Mouse (Mus musculus) liver, adult 2 months (tissue): ENCODE data around the gene Serpina5. TPM values are rescaled to one million over a fixed set of nuclear protein-coding genes. Genes with fewer than 3 reads are reported as not detected.

ENCODE experiments used
- DNase-seq: peaks from one replicate; pipeline ENCODE4 v3.0.0-alpha.2; 2011; ENCODE audit warnings: low read depth, low spot score; ENCODE audit errors: extremely low read depth
- H3K27ac ChIP-seq: fragments of 200-500 bp; replicated peaks from 2 replicates; pipeline ENCODE4 v1.5.1; 2012; ENCODE audit warnings: low read depth, mild to moderate bottlenecking, control low read depth, inconsistent platforms, low read length; ENCODE audit not compliant: insufficient read depth
- H3K27me3 ChIP-seq: fragments of 200-500 bp; 2 replicates; pipeline ENCODE4 v1.6.1; 2012; ENCODE audit warnings: mild to moderate bottlenecking, moderate library complexity, low read length, inconsistent platforms; ENCODE audit not compliant: control insufficient read depth, insufficient read depth
- H3K36me3 ChIP-seq: fragments of 200-500 bp; 2 replicates; pipeline ENCODE4 v1.6.1; 2012; ENCODE audit warnings: low read length, inconsistent platforms; ENCODE audit not compliant: control insufficient read depth, insufficient read depth
- H3K4me1 ChIP-seq: fragments of 200-500 bp; 2 replicates; pipeline ENCODE4 v1.6.1; 2011; ENCODE audit warnings: low read length; ENCODE audit not compliant: control insufficient read depth, insufficient read depth
- H3K4me3 ChIP-seq: fragments of 200-500 bp; 2 replicates; pipeline ENCODE4 v1.5.1; 2011; ENCODE audit warnings: low read depth, mild to moderate bottlenecking, control low read depth, low read length, moderate library complexity; ENCODE audit not compliant: insufficient read depth
- H3K79me2 ChIP-seq: fragments of 200-500 bp; 2 replicates; pipeline ENCODE4 v1.6.1; 2012; ENCODE audit warnings: inconsistent platforms, mild to moderate bottlenecking, low read length, moderate library complexity; ENCODE audit not compliant: control insufficient read depth, insufficient read depth
- H3K9ac ChIP-seq: fragments of 200-500 bp; 2 replicates; pipeline ENCODE4 v1.6.1; 2012; ENCODE audit warnings: low read depth, mild to moderate bottlenecking, control low read depth, inconsistent platforms, low read length
- CTCF ChIP-seq: fragments of 200-500 bp; IDR thresholded peaks from 2 replicates; pipeline ENCODE4 v1.5.1; 2011; ENCODE audit warnings: low read depth, low read length, control low read depth
- POLR2A ChIP-seq: fragments of 200-500 bp; IDR thresholded peaks from 2 replicates; pipeline ENCODE4 v1.6.1; 2011; ENCODE audit warnings: low read length, control low read depth; ENCODE audit not compliant: insufficient read depth; ENCODE audit errors: extremely low read depth
- WGBS: fragments of 180-500 bp; shearing (Covaris S2); methylation state at CpG from one replicate; pipeline ENCODE4 v1.1.7; 2018; 5-methylcytosine and 5-hydroxymethylcytosine counted together
- polyA plus RNA-seq: library from polyadenylated mRNA; depleted of rRNA; stranded (reverse); fragments of >200 nt; gene quantifications from 2 replicates; pipeline ENCODE4 v1.2.3, GENCODE M21; 2012; rRNA removed
- total RNA-seq: library from RNA; depleted of rRNA; stranded (reverse); fragments of >200 nt; gene quantifications from 2 replicates; pipeline ENCODE4 v1.2.3, GENCODE M21; 2014; rRNA removed

Serpina5 gene
- total and polyA plus RNA-seq, 2 experiments: 0.04 TPM; not detected in 1

DNA sequence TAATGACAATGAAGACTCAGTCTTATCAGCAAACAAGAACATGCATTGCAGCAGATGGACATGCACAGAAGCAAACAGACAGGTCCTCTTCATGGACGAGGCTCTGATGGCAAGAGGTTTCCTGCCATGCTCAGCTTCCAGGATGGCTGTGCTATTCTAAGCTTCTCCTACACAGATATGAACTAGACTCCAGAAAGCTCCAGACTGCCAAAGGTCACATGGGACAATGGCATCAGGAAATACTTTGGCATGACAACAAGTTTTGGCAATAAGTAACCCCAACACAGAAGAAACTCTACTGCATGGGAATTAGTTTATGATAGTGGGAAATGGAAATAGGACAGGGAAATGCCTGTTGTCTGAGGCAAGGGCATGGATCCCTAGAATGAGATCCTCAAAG is 42.4 kb downstream of the Serpina5 start:
- no peak overlapping the region for H3K27ac ChIP-seq

DNA sequence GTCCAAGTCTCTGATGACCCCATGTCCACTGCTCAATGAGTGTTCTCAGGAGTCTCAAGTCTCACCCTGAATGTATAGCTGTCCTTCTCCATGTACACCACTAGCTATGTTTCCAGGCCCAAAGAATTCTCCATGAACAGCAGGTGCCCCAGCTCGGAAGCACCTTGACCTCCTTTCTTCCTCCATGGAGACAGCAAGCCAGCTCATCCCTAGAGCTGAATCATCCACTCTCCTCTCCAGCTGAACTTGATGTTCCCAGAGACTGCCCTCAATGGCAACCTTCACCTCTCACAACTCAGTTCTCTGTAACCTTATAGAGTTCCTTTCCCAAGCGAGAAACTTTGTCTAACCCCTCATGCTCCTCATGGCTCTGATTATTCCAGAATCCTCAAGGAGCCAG is 44.7 kb downstream of the Serpina5 start:
- TF ChIP-seq POLR2A (no peak), CTCF (no peak)
- 94% methylated on average over 2 of the region's 2 CpGs for WGBS
- peaks cover 2% of the 10 kb centered on the region; the same call in 1 of the 2 replicates for H3K4me1 ChIP-seq
- no peaks in the 10 kb centered on the region for H3K27me3 ChIP-seq
- H3K36me3 ChIP-seq: no peaks in the 10 kb centered on the region
- H3K4me3 ChIP-seq: no peak overlapping the region
- no peak overlapping the region for H3K27ac ChIP-seq
- H3K9ac ChIP-seq: no peak overlapping the region
- DNase-seq: no peak
- no peaks in the 10 kb centered on the region for H3K79me2 ChIP-seq

More for the DNA sequence above, 42.4 kb downstream of the Serpina5 start:
- Histone ChIP-seq H3K4me3 (no peak overlapping the region), H3K27me3 (no peaks in the 10 kb centered on the region), H3K36me3 (no peaks in the 10 kb centered on the region), H3K9ac (no peak overlapping the region), H3K4me1 (peaks cover 2% of the 10 kb centered on the region; the same call in 1 of the 2 replicates), H3K79me2 (no peaks in the 10 kb centered on the region)
- DNase-seq: peak; percentile 72
- WGBS: 53% methylated on average over 1 of the region's 1 CpGs
- TF ChIP-seq POLR2A: no peak

DNA sequence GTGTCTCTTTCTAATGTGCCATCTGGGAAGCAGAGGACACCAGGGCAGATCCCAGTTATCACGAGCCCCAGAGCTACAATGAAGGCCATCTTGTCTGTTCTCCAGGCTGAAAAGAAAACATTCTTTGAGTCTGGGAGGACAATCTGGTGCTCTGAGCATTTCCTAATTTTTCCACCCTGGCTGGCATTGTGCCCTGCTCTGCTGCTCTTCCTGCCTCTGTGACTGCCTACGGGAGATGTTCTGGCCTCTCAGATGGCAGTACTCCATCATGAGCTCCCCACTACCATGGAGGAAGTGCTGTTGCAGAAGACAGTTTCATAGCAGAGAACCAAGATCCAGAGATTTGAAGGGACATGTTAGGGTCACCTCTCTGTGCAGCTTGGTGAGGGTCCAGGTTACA is 51.1 kb downstream of the Serpina5 start:
- H3K79me2 ChIP-seq: no peaks in the 10 kb centered on the region
- no peaks in the 10 kb centered on the region for H3K27me3 ChIP-seq
- DNase-seq: no peak
- TF ChIP-seq CTCF (no peak), POLR2A (no peak)
- H3K4me3 ChIP-seq: no peak overlapping the region
- H3K9ac ChIP-seq: no peak overlapping the region
- peaks cover 4% of the 10 kb centered on the region; the same call in 1 of the 2 replicates for H3K4me1 ChIP-seq
- WGBS: 67% methylated on average over 2 of the region's 2 CpGs
- no peak overlapping the region for H3K27ac ChIP-seq
- H3K36me3 ChIP-seq: no peaks in the 10 kb centered on the region

GRCm38 (mm10) chr12:104153041-104153645 is 52.2 kb downstream of the Serpina5 start:
- no peaks in the 10 kb centered on the region for H3K79me2 ChIP-seq
- TF ChIP-seq CTCF (no peak), POLR2A (no peak)
- no peak overlapping the region for H3K4me3 ChIP-seq
- no peaks in the 10 kb centered on the region for H3K27me3 ChIP-seq
- H3K27ac ChIP-seq: no peak overlapping the region; the same call in 1 of the 2 replicates
- no peak overlapping the region for H3K9ac ChIP-seq
- WGBS: 25% methylated on average over 3 of the region's 3 CpGs
- H3K36me3 ChIP-seq: no peaks in the 10 kb centered on the region
- no peak for DNase-seq
- peaks cover 4% of the 10 kb centered on the region; the same call in 1 of the 2 replicates for H3K4me1 ChIP-seq

DNA sequence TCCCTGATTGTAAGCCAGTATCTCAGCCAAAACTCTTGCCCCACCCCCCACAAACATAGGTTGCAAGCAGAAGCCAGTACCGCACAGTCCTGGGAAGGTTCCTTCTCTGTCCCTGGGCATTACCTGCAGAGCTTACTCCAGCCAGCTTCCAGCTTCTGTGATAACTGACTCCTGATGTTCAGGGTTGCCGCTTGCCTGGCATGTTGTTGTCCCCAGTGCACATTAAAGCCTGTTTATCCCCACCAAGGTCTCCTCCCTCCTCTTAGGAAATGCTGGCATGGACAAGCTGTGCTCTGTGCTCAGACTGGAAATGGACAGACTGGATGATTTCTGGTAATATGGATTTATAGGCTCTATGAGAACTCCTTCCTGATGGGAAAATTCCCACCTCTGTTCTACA is 52.7 kb downstream of the Serpina5 start, which contains the start of gene Serpina3c:
Gene Serpina3c, minus strand, starts transcription at position 215 of the 400 bp plus-strand sequence.
- Histone ChIP-seq H3K4me1 (peaks cover 4% of the 10 kb centered on the region; the same call in 1 of the 2 replicates), H3K27me3 (no peaks in the 10 kb centered on the region), H3K4me3 (no peak within 1 kb of the TSS), H3K27ac (no peak within 1 kb of the TSS; the same call in 1 of the 2 replicates), H3K9ac (no peak within 1 kb of the TSS), H3K79me2 (no peaks in the 10 kb centered on the region), H3K36me3 (no peaks in the 10 kb centered on the region)
- no peak for DNase-seq
- TF ChIP-seq CTCF (no peak), POLR2A (no peak)
- 68% methylated on average over 2 of the region's 2 CpGs for WGBS

Other genes with a start within 250 kb of the Serpina5 start
- gene Serpina1a, start 237.6 kb upstream of the Serpina5 start, total RNA-seq: 6,488 and 8,697 TPM in 2 replicates
- gene Serpina1a, start 237.6 kb upstream of the Serpina5 start, polyA plus RNA-seq: 6,371 and 7,029 TPM in 2 replicates
- gene Serpina1c, start 196.2 kb upstream of the Serpina5 start, total RNA-seq: 6,010 and 6,410 TPM in 2 replicates
- gene Serpina1c, start 196.2 kb upstream of the Serpina5 start, polyA plus RNA-seq: 8,302 and 8,890 TPM in 2 replicates
- gene Serpina1e, start 142.1 kb upstream of the Serpina5 start, total RNA-seq: 1,162 and 7,105 TPM in 2 replicates
- 268 and 557 TPM in 2 replicates for gene Serpina1e, start 142.1 kb upstream of the Serpina5 start, polyA plus RNA-seq
- gene Serpina11, start 111.2 kb upstream of the Serpina5 start, total RNA-seq: 47.7 and 49.9 TPM in 2 replicates
- 107 and 114 TPM in 2 replicates for gene Serpina11, start 111.2 kb upstream of the Serpina5 start, polyA plus RNA-seq
- 0.18 and 0.34 TPM in 2 replicates for gene Serpina9, start 87.4 kb upstream of the Serpina5 start, total RNA-seq
- gene Serpina9, start 87.4 kb upstream of the Serpina5 start, polyA plus RNA-seq: 0.11 and 1.3 TPM in 2 replicates
- gene Serpina12, start 56.7 kb upstream of the Serpina5 start, total RNA-seq: 0.20 and 3.6 TPM in 2 replicates
- gene Serpina12, start 56.7 kb upstream of the Serpina5 start, polyA plus RNA-seq: 0.56 and 1.8 TPM in 2 replicates
- not detected in 2 replicates for gene Serpina3a, start 11.6 kb downstream of the Serpina5 start, total RNA-seq
- gene Serpina3a, start 11.6 kb downstream of the Serpina5 start, polyA plus RNA-seq: not detected in 2 replicates
- 0.09 TPM in 1 of 2 replicates, not detected in the other for gene Serpina3b, start 26.9 kb downstream of the Serpina5 start, total RNA-seq
- gene Serpina3b, start 26.9 kb downstream of the Serpina5 start, polyA plus RNA-seq: not detected in 2 replicates
- 0.20 TPM in 1 of 2 replicates, not detected in the other for gene Serpina3c, start 52.8 kb downstream of the Serpina5 start, total RNA-seq
- not detected in 2 replicates for gene Serpina3c, start 52.8 kb downstream of the Serpina5 start, polyA plus RNA-seq
- gene Serpina3f, start 113.4 kb downstream of the Serpina5 start, total RNA-seq: 2.9 TPM in 2 replicates
- gene Serpina3f, start 113.4 kb downstream of the Serpina5 start, polyA plus RNA-seq: 0.67 and 2.2 TPM in 2 replicates
- gene Serpina3g, start 135.1 kb downstream of the Serpina5 start, total RNA-seq: 19.1 and 20.7 TPM in 2 replicates
- 3.8 and 9.7 TPM in 2 replicates for gene Serpina3g, start 135.1 kb downstream of the Serpina5 start, polyA plus RNA-seq
- gene Serpina3i, start 162.0 kb downstream of the Serpina5 start, total RNA-seq: 0.20 and 0.46 TPM in 2 replicates
- gene Serpina3i, start 162.0 kb downstream of the Serpina5 start, polyA plus RNA-seq: 0.04 TPM in 1 of 2 replicates, not detected in the other
- gene Serpina3j, start 213.4 kb downstream of the Serpina5 start, total RNA-seq: not detected in 2 replicates
- gene Serpina3j, start 213.4 kb downstream of the Serpina5 start, polyA plus RNA-seq: not detected in 2 replicates
- 10,536 and 14,457 TPM in 2 replicates for gene Serpina3k, start 237.4 kb downstream of the Serpina5 start, total RNA-seq
- gene Serpina3k, start 237.4 kb downstream of the Serpina5 start, polyA plus RNA-seq: 2,986 and 3,416 TPM in 2 replicates
- gene Serpina3m, start 237.4 kb downstream of the Serpina5 start, total RNA-seq: 623 and 783 TPM in 2 replicates
- gene Serpina3m, start 237.4 kb downstream of the Serpina5 start, polyA plus RNA-seq: 260 and 302 TPM in 2 replicates